In the genomic region with DNA sequence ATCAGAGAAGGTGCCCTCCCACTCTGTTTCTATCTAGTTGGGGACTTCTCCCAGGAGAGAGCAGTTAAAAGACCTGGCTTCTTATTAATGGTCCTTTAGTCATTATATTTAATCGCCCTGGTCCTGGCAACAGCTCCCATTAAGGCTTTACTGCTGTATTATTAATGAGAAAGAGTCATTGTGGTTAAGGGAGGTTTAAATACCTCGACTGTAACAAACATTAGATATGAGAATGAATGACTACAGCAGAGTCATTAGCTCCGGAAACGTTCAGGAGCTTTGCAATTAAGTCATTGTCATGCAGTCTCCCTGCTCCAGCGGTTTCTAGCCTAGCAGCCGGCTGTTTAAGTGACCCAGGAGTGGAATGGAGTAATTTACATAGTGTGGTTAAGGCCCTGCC, we compare ENCODE assay signal across 20 mouse cellular contexts. TPM values are rescaled to one million over a fixed set of nuclear protein-coding genes. Genes with fewer than 3 reads are reported as not detected.
DNase-seq lines count a peak whose midpoint lies in the region; ATAC-seq and TF ChIP-seq lines count a peak whose summit lies in the region.
"Had no signal": no experiment of that assay in that cellular context is flagged by ENCODE, and none has a peak within 500 bp of the region (broad histone marks: within the 10 kb centered on the region; RNA-seq: fewer than 3 reads in every experiment).

No protein-coding gene starts in this region.

- TF ChIP-seq POLR2A in brain, embryonic 14.5 days (IDR thresholded peaks at IDR 0.05; ENCODE audit: borderline replicate concordance, extremely low read depth, insufficient read depth, insufficient read length, poor library complexity, severe bottlenecking): no peak

- peaks cover 11% of the 10 kb centered on the region for H3K4me1 ChIP-seq in midbrain, embryonic 13.5 days (replicated peaks)
- no peaks in the 10 kb centered on the region for H3K4me1 ChIP-seq in midbrain, postnatal 0 days (ENCODE audit: insufficient read depth, low read length)
- no peaks in the 10 kb centered on the region for H3K4me1 ChIP-seq in neural tube, embryonic 12.5 days

- H3K27ac ChIP-seq in midbrain, embryonic 13.5 days: no peak overlapping the region
- H3K27ac ChIP-seq in midbrain, postnatal 0 days (ENCODE audit: low read depth, low read length): no peak overlapping the region
- H3K27ac ChIP-seq in neural tube, embryonic 12.5 days: no peak overlapping the region
- H3K27ac ChIP-seq: heart, embryonic 13.5 days had no signal

- TF ChIP-seq CTCF in midbrain, postnatal 0 days (IDR thresholded peaks at IDR 0.05): no peak
- TF ChIP-seq CTCF in brain, embryonic 14.5 days (IDR thresholded peaks at IDR 0.05; ENCODE audit: borderline replicate concordance, extremely low read depth, insufficient read depth, insufficient read length): no peak

- no peak overlapping the region for H3K4me3 ChIP-seq in midbrain, embryonic 13.5 days (replicated peaks)
- no peak overlapping the region for H3K4me3 ChIP-seq in midbrain, postnatal 0 days (ENCODE audit: low read depth, low read length)
- no peak overlapping the region for H3K4me3 ChIP-seq in neural tube, embryonic 12.5 days
- H3K4me3 ChIP-seq: heart, embryonic 13.5 days had no signal

- peak; percentile 0 for DNase-seq in adrenal gland, adult 2 months
- DNase-seq in adrenal gland, postnatal 25 days: no peak
- DNase-seq in midbrain, postnatal 0 days (ENCODE audit: low spot score): no peak
- peak; percentile 45 for DNase-seq in brain, embryonic 14.5 days (ENCODE audit: low read depth)
- no peak for DNase-seq in c-Kit-positive CD71-positive TER-119-positive erythroid progenitor cells, embryonic 14.5 days (ENCODE audit: low spot score)
- DNase-seq: cerebellum, postnatal 14 days; heart, postnatal 36 days; kidney, adult 18-20 months; kidney, postnatal 4 days; lung, adult 2 months; lung, postnatal 4 days; right cerebral cortex, adult 18-20 months; thymus, adult 18-20 months had no signal

- H3K36me3 ChIP-seq in midbrain, embryonic 13.5 days: no peaks in the 10 kb centered on the region
- H3K36me3 ChIP-seq in midbrain, postnatal 0 days (ENCODE audit: insufficient read depth, low read length): no peaks in the 10 kb centered on the region
- no peaks in the 10 kb centered on the region for H3K36me3 ChIP-seq in neural tube, embryonic 12.5 days
- H3K36me3 ChIP-seq: heart, embryonic 13.5 days had no signal

- H3K27me3 ChIP-seq in midbrain, embryonic 13.5 days: no peaks in the 10 kb centered on the region; the same call in 1 of the 2 replicates
- no peaks in the 10 kb centered on the region for H3K27me3 ChIP-seq in midbrain, postnatal 0 days (ENCODE audit: insufficient read depth, low read length)
- H3K27me3 ChIP-seq in neural tube, embryonic 12.5 days (replicated peaks): no peaks in the 10 kb centered on the region
- H3K27me3 ChIP-seq: heart, embryonic 13.5 days had no signal

- 11% methylated on average over 6 of the region's 6 CpGs for WGBS in midbrain, embryonic 13.5 days
- WGBS in midbrain, postnatal 0 days: 17% methylated on average over 6 of the region's 6 CpGs
- 6% methylated on average over 6 of the region's 6 CpGs for WGBS in neural tube, embryonic 12.5 days

- 0 out of 2 replicates have a peak, but pooled peaks have one; percentile 34 for ATAC-seq in midbrain, embryonic 13.5 days
- ATAC-seq in midbrain, postnatal 0 days (ENCODE audit: low FRiP score): no peak
- peak; percentile 87 for ATAC-seq in neural tube, embryonic 12.5 days (ENCODE audit: low FRiP score, low read depth)
- ATAC-seq in megakaryocyte progenitor cell, adult 5-6 weeks (replicated peaks; ENCODE audit: poor library complexity): no peak
- ATAC-seq: CD4-positive, CD25-positive, alpha-beta regulatory T cell, adult 4 months; forebrain, embryonic 16.5 days had no signal

- H3K9ac ChIP-seq in midbrain, embryonic 13.5 days (replicated peaks): no peak overlapping the region
- H3K9ac ChIP-seq in midbrain, postnatal 0 days (replicated peaks; ENCODE audit: low read length, poor library complexity, severe bottlenecking): no peak overlapping the region
- H3K9ac ChIP-seq in neural tube, embryonic 12.5 days: no peak overlapping the region
- H3K9ac ChIP-seq: heart, embryonic 13.5 days had no signal

- no peak overlapping the region for H3K4me2 ChIP-seq in midbrain, embryonic 13.5 days (replicated peaks)
- H3K4me2 ChIP-seq in midbrain, postnatal 0 days (ENCODE audit: low read depth, low read length, poor library complexity, severe bottlenecking): no peak overlapping the region
- H3K4me2 ChIP-seq in neural tube, embryonic 12.5 days (replicated peaks): no peak overlapping the region
- H3K4me2 ChIP-seq: heart, embryonic 13.5 days; liver, embryonic 11.5 days had no signal

- no peaks in the 10 kb centered on the region; the same call in 1 of the 2 replicates for H3K9me3 ChIP-seq in midbrain, embryonic 13.5 days
- no peaks in the 10 kb centered on the region for H3K9me3 ChIP-seq in midbrain, postnatal 0 days (ENCODE audit: low read length)
- H3K9me3 ChIP-seq in neural tube, embryonic 12.5 days: no peaks in the 10 kb centered on the region
- H3K9me3 ChIP-seq: heart, embryonic 13.5 days had no signal

RNA-seq across cellular contexts. Expression of gene Fgf9, which starts 31.0 kb away (rescaled TPM):
- 10 to 100 TPM; 17.0 to 19.9 TPM for total RNA-seq in adrenal gland, adult 2 months (2021)
- 1.6 and 2.3 TPM in 2 replicates for polyA plus RNA-seq in adrenal gland, adult 2 months (2012; rRNA removed)
- 21.3 and 27.9 TPM in 2 replicates for total RNA-seq in adrenal gland, postnatal 25 days (2021)
- polyA plus RNA-seq in midbrain, embryonic 13.5 days (2015; fragmentation: Nextera tagmentation; extraction: Ambion mirVana): 8.4 and 11.0 TPM in 2 replicates
- 7.4 and 7.9 TPM in 2 replicates for total RNA-seq in midbrain, postnatal 0 days (2014; rRNA removed)
- 17.7 and 17.8 TPM in 2 replicates for polyA plus RNA-seq in midbrain, postnatal 0 days (2015; fragmentation: Nextera tagmentation; extraction: Ambion mirVana)
- polyA plus RNA-seq in brain, embryonic 14.5 days (2012; rRNA removed): 4.3 and 7.8 TPM in 2 replicates
- 10.9 and 11.3 TPM in 2 replicates for polyA plus RNA-seq in neural tube, embryonic 12.5 days (2016; fragmentation: Nextera tagmentation; extraction: Ambion mirVana)
- not detected in 2 replicates for total RNA-seq in megakaryocyte progenitor cell, adult 5-6 weeks (2015)
- not detected in 2 replicates for total RNA-seq in megakaryocyte progenitor cell, adult 5-6 weeks (2017)
- polyA plus RNA-seq: CD4-positive, CD25-positive, alpha-beta regulatory T cell, adult 4 months had no signal

Comparison
In these comparisons a context has a peak if more than half of its experiments do, and no peak if none do; other contexts are left out.
1. DNase-seq: peak in adrenal gland, adult 2 months (single experiment) and brain, embryonic 14.5 days (single experiment); none in adrenal gland, postnatal 25 days (single experiment), midbrain, postnatal 0 days (single experiment) and c-Kit-positive CD71-positive TER-119-positive erythroid progenitor cells, embryonic 14.5 days (single experiment).
2. ATAC-seq: peak in midbrain, embryonic 13.5 days (single experiment) and neural tube, embryonic 12.5 days (single experiment); none in midbrain, postnatal 0 days (single experiment) and megakaryocyte progenitor cell, adult 5-6 weeks (single experiment).